Mouse (Mus musculus) brain, embryonic 14.5 days (tissue): ENCODE measurements at regions not wholly inside any gene's neighbourhood (a gene's known extent, or its start where the extent isn't known, plus 50 kb on each side); places are given as distances from the start of the nearest gene placed in this dataset.
A peak's percentile ranks its signal among the peaks of the same experiment; 100 is the strongest.

ENCODE experiments used
- DNase-seq: peaks from one replicate; pipeline ENCODE4 v3.0.0-alpha.2; 2011; ENCODE audit warnings: low read depth
- CTCF ChIP-seq: fragments of 200-500 bp; IDR thresholded peaks from 2 replicates; pipeline ENCODE4 v1.5.1; 2012; ENCODE audit warnings: inconsistent platforms, mild to moderate bottlenecking, moderate library complexity, borderline replicate concordance; ENCODE audit not compliant: insufficient read depth, insufficient read length; ENCODE audit errors: extremely low read depth
- POLR2A ChIP-seq: fragments of 200-500 bp; IDR thresholded peaks from 2 replicates; pipeline ENCODE4 v1.6.1; 2012; ENCODE audit warnings: mild to moderate bottlenecking, inconsistent platforms, borderline replicate concordance; ENCODE audit not compliant: poor library complexity, insufficient read depth, insufficient read length, severe bottlenecking; ENCODE audit errors: extremely low read depth

- peak; percentile 18 for DNase-seq
- TF ChIP-seq CTCF = no peak
- no peak for TF ChIP-seq POLR2A
These were observed 610.4 kb upstream of the Fam92a start for GRCm38 (mm10) chr4:12781969-12782904.

DNA sequence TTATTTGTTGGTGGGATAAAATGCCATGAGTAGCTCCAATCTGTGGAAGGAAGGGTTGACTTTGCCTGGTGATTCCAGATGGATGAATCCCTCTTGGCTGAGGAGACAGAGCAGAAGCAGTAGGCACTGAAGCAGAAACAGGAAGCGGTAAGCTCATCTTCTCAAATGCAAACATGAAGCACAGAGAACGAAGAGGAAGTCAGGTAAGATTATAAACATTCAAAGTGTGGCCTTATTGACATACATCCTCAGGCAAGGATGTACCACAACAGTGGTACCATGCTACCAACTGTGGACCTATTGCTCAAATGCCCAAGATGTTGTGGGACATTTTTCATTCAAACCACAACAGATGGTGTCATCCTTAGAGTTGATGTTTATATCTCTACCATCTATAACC lies 608.4 kb upstream of the Fam92a start:
- TF ChIP-seq CTCF (no peak), POLR2A (no peak)
- no peak for DNase-seq

- no peak for TF ChIP-seq POLR2A
- TF ChIP-seq CTCF = no peak
- no peak for DNase-seq
These were observed 607.4 kb upstream of the Fam92a start for GRCm38 (mm10) chr4:12779211-12779610.

DNA sequence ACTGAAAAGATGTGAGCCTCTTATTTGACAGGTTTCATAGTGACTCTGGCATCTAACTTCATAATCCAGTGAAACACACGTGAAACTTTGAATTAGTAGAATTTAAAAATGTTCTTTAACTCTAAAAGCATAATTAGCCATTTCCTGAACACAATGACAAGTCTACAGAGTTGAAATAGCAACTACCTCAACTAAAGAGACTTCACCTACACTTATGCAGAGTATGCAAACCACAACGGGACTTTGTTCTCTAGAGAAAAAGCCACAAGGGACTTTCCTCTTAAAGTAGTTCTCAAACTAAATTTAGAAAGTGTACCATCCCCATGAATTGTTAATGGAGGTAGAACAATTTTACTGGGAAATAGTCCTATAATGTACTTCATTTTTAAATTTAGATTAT lies 606.3 kb upstream of the Fam92a start:
- TF ChIP-seq CTCF = no peak
- no peak for TF ChIP-seq POLR2A
- no peak for DNase-seq

DNA sequence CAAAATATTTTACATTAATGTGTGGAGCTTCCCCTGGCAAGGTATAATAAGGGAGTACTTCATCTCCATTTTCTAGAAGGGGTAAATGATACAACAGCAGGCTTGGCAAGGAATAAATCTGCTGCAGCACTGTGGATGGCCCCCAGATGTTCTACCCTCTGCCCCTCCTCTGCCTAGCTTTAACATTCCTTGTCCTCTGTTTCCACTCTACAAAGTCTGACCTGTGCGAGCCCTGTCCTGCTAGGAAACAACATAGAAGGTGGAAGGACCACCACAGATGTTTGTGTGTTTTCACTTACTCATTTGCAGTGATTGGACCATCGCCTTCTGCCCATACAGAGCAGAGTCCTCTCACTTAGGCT lies 604.4 kb upstream of the Fam92a start:
- DNase-seq = no peak
- TF ChIP-seq POLR2A (no peak), CTCF (no peak)

GRCm38 (mm10) chr4:12775524-12776216 lies 603.9 kb upstream of the Fam92a start:
- TF ChIP-seq CTCF (0 out of 2 replicates have a peak, but pooled peaks have one; percentile 18), POLR2A (no peak)
- DNase-seq = peak; percentile 73

- peak; percentile 84 for DNase-seq
These were observed 603.3 kb upstream of the Fam92a start for GRCm38 (mm10) chr4:12775090-12775489.

DNA sequence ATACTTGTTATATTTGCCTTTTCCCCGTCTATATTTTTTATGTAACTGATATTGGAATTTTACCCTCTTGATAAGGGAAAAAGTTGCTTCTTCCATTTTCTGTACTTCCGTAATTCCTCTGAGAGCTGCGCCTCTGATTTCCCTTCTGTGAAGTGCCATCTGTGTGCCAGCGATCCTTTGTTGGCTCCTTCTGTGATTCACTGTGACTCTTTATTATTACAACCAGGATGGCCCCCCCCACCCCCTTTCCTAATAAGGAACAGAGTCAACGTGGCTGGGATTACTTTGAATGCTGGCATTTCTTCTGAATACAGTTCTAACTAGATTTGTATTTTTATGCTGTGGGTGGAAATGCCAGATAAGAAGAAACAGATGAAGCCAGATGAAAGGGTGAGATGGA lies 602.9 kb upstream of the Fam92a start:
- no peak for TF ChIP-seq CTCF
- no peak for TF ChIP-seq POLR2A

More at GRCm38 (mm10) chr4:12775090-12775489, 603.3 kb upstream of the Fam92a start:
- TF ChIP-seq POLR2A = no peak
- TF ChIP-seq CTCF = no peak

GRCm38 (mm10) chr4:12773201-12773600 lies 601.4 kb upstream of the Fam92a start:
- no peak for TF ChIP-seq POLR2A
- no peak for TF ChIP-seq CTCF
- peak; percentile 47 for DNase-seq

More for the DNA sequence above, 602.9 kb upstream of the Fam92a start:
- peak; percentile 86 for DNase-seq

GRCm38 (mm10) chr4:12770131-12770780 lies 598.4 kb upstream of the Fam92a start:
- peak; percentile 75 for DNase-seq

GRCm38 (mm10) chr4:12769092-12769491 lies 597.3 kb upstream of the Fam92a start:
- TF ChIP-seq POLR2A = no peak
- no peak for TF ChIP-seq CTCF

More at GRCm38 (mm10) chr4:12770131-12770780, 598.4 kb upstream of the Fam92a start:
- TF ChIP-seq POLR2A (no peak), CTCF (no peak)

GRCm38 (mm10) chr4:12766763-12767162 lies 594.9 kb upstream of the Fam92a start:
- TF ChIP-seq CTCF (no peak), POLR2A (no peak)
- DNase-seq = no peak

More at GRCm38 (mm10) chr4:12769092-12769491, 597.3 kb upstream of the Fam92a start:
- DNase-seq = no peak

DNA sequence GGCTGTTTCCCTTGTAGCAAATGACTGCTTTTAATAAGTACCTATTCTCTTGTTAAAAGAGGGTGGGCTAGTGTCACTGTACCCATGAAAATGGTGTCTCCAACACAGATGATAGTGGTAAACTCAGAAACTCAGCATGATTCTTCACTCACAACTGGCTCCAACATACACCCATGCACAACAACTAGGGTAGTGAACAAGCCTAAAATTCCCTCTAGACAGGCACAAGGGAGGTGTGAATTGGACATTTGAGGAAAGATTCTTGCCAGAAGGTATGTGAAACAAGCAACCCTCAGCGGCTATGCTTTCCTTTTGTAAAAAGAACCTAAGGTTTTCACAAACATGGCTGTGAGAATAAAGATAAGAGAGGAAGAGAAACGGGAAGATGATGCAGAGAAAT lies 579.0 kb upstream of the Fam92a start:
- no peak for TF ChIP-seq POLR2A
- DNase-seq = peak; percentile 49
